Mouse (Mus musculus) erythroblast, adult 5-6 weeks (primary cell): ENCODE measurements around the gene Hnrnpu. TPM values are rescaled to one million over a fixed set of nuclear protein-coding genes. Genes with fewer than 3 reads are reported as not detected.
"Not testable (repeated sequence)": the region's sequence is repeated elsewhere in the genome, so short reads cannot be mapped to it uniquely, and the experiment has no call there.

ENCODE experiments used
- ATAC-seq: replicated peaks from 2 replicates; pipeline ENCODE4 v1.8.0; 2016; ENCODE audit warnings: moderate number of reproducible peaks, mild to moderate bottlenecking, moderate TSS enrichment, inconsistent platforms; ENCODE audit not compliant: poor library complexity, low FRiP score, severe bottlenecking
- total RNA-seq, 2 experiments: library from RNA; stranded (forward) in 1 of 2; stranded (reverse) in 1 of 2; fragments of 150-400 nt in 1 of 2; fragments of 200-764, 138-1000 nt in 1 of 2; gene quantifications; 2 replicates each; pipeline versions ENCODE4 v1.2.3 to v1.2.4; 2015 to 2017; ENCODE audit warnings: low replicate concordance in 2 of 2

The Hnrnpu gene
- total RNA-seq, 2 experiments from 2014 or later, result 125 to 167 TPM

DNA sequence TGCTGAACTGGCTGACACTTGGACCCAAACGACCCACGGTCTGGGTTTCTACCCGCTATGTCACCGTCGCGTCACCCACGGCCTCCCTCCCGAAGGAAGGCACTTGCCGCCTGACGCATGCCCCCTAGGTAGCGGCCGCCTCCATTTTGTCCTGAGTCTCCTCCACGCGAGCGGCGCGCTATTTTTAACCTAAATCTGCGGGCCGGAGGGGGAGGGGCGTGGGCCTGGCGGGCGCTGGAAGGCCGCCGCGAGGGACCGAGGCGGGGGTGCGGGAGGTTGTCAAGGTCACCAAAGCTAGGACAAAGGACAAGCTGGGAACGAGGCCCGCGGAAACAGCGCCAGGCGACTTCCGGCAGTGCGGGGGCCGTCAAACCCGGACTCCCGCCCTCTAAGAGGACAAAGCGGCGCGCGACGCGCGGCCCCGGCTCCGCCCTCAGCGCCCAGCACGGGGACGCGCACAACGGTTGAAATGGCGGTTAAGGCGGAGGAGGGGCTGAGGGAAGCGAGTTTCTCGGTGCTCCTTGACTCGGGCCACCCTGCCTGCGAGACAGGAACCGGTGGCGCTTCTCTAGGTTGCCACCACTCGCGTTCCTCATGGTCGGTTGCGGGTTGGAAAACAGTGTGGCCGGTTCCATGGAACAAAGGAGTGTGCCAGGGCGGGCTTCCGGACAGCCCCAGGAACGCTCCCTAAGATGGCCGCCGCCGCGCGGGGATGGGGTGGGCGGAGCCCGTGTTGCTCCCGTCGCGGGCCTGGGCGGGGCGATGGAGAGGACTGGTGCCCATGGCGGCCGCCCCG, 19.0 kb downstream of the Hnrnpu start, which contains the start of gene Cox20:
Gene Cox20, plus strand, starts transcription at position 742 of the 796 bp plus-strand sequence.
- peak; percentile 85 for ATAC-seq

DNA sequence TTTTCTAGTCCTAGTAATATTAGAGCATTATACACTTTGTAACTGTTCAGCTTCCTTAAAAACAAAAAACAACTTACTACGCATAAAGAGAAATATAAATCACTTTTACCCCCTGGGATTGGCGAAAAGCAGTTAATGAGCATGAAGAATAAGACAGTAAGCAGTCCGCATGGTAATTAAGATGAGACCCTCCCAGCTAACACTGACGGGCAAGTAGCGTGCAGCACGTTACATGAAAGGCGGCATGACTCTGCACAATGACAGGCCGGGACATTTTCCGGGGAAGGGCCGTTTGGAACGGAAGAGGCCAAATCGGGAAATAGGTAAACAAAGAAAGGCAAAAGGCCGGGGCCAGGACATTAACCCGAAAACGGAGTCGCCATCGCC, 19.6 kb downstream of the Hnrnpu start:
- peak; percentile 71 for ATAC-seq

- ATAC-seq, result no peak
Observed at GRCm38 (mm10) chr1:178317275-178318001, 20.2 kb downstream of the Hnrnpu start.

DNA sequence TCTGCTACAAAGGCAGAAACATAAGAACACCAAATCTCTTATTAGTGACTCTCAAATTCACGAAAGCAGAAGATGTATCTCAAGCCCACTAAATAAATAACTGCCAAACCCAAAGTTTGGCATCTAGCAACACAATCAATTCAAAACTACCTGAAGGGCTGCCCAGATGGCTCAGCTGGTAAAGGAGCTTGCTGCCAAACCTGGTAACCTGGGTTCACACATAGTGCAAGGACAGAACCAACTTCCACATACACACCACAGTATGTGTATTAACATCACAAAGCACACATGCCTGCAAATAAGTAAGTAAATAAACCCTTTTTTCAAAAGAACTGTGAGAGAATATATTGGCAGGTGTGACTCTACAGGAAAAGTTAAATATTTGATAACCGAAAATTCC, 23.4 kb downstream of the Hnrnpu start:
- no peak for ATAC-seq

DNA sequence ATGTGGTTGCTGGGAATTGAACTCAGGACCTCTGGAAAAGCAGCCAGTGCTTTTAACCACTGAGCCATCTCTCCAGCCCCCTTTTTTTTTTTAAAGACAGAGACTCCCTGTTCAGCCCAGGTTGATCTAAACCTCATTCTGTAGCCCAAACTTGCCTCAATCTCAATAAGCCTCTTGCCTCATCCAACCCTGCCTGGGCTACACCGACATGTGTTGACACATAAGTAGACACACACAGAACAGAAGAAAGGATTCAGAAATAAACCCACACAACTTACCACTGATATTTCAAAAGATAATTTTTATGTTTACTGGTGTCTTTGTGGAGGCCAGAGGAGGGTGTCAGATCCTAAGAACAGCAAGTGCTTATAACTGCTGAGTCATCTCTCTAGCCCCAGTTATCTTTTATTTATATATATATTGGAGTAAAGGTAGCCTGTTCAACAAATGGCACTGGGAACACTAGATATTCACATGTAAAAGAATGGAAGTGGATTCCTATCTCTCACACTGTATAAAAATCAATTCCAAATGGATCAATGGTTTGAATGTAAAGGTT, 24.5 kb downstream of the Hnrnpu start:
- peak; percentile 76 for ATAC-seq

DNA sequence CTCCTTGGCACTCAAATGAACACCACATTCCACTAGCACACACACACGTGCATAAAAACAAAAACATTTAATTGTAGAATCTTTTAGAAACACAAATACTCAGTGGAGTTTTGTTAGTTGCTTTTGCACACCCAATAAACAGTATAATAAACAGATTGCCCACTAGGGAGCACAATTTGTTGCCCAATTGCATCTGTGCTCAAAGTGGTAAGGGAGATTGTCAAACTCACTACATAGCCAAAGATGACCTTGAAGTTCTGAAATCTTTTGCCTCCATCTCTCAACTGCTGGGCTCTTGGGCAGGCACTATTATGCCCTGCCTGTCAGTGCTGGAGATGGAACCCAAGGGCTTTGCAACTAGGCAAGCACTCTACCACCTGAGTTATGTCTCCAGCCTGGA, 27.5 kb downstream of the Hnrnpu start:
- ATAC-seq, result no peak

GRCm38 (mm10) chr1:178309487-178309886, 28.1 kb downstream of the Hnrnpu start:
- ATAC-seq, result no peak

- ATAC-seq, result peak; percentile 68
Observed at GRCm38 (mm10) chr1:178303425-178303824, 34.2 kb downstream of the Hnrnpu start.

GRCm38 (mm10) chr1:178301261-178301660, 36.3 kb downstream of the Hnrnpu start:
- not testable (repeated sequence) for ATAC-seq

DNA sequence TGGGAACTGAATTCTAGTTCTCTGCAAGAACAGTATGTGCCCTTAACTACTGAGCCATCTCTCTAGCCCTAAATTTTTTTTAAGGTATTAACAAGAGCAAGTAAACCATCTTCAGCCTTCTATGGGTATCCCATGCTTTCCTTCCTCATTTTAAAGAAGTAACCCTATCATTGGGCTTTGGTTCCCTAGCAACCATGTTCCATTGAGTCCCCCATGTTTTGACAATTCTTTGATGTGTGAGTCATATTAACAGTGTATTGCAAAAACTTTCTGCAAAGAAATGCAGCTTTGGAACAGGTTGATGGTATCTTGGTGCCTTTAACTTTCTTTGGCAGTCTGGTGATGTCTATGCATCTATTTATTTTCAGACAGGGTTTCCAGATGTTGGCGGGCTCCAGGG, 43.5 kb downstream of the Hnrnpu start:
- no peak for ATAC-seq

GRCm38 (mm10) chr1:178291716-178292115, 45.9 kb downstream of the Hnrnpu start:
- ATAC-seq, result no peak

DNA sequence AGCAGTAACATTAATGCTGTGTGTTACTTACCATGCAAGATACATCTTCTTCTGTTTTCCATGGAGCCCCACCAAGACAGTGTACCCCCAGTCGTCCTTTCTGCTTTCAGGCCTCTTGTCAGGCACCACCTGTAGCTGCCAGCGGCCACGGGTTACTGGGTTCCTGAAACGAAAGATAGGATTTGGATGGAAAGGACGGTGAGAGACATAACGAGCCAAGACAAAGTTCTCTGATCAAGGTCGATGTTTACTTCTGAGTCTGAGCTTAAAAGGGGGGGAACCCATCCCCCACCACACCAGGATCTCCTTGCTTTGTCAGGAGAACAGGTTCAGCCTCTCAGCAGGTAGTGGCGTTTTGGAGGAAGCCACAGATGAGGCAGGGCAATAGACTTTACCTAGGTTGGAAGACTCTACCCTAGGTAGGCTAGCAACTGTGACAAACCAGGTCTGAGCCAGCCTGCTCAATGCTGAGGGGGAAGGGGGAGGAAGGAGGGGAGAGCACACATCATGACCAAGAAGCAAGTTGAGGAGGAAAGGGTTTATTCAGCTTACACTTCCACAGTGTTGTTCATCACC, 49.9 kb downstream of the Hnrnpu start:
- ATAC-seq, result no peak

DNA sequence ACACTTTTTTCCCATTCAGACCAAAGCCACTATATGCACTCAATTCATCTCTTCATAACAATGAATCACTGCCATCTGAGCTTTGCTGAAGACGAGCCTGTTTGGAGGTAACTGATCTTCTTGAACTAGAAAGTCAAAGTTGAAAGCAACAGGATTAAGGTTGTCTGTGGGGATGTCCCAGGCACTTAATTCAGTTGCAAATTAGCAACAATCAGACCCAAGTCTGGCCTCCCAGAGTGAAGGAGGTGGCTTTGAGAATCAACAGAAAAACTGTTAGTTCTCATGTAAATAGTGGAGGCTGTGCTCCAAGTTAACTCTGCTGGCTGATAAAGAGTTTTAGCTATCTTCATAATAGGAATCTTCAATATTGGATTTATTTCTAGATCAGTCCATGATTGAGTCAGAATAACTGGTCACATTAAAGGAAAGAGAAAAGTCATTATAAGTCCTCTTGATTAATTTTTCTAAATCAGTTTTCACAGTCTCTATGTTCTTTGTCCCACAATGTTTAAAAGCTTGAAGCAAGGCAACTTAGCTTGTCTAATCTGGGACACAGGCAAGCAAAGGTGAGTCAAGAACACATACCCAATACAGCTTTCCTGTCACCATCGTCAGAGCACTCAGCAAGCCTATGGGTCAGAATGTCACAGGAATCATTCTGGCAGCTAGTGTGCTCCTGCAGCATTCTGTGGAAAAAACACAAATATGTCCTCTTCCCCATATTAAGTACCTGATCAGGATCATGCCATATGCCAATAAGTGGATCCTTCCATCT, 53.5 kb downstream of the Hnrnpu start:
- no peak for ATAC-seq

DNA sequence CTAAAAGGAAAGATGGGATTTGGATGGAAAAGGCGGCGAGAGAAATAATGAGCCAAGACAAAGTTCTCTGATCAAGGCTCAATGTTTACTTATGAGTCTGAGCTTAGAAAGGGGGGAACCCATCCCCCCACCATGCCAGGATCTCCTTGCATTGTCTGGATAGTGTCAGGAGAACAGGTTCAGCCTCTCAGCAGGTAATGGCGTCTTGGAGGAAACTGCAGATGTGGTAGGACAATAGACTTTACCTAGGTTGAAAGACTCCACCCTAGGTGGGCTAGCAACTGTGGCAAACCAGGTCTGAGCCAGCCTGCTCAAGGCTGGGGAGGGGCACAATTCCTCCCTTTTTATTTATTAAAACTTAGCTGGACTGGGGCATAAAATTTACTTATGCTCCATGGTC, 54.3 kb downstream of the Hnrnpu start:
- ATAC-seq, result not testable (repeated sequence)

- no peak; the same call in 1 of the 2 replicates for ATAC-seq
Observed at GRCm38 (mm10) chr1:178276054-178276911, 61.3 kb downstream of the Hnrnpu start.

DNA sequence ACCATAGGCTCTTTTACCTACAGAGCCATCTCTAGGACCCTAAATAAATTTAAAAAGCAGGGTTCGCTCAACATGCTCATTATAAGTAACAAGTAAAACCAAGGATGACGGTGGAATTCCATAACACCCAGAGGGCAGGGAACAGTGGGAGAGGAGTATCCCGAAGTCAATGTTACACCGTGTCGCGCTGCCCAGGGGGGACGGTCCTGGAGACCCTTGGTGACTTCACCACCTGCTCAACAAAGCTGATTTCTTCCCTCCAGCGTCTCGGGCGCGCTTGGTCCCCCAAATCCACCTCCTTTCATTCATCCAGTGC, 61.9 kb downstream of the Hnrnpu start:
- ATAC-seq, result no peak

DNA sequence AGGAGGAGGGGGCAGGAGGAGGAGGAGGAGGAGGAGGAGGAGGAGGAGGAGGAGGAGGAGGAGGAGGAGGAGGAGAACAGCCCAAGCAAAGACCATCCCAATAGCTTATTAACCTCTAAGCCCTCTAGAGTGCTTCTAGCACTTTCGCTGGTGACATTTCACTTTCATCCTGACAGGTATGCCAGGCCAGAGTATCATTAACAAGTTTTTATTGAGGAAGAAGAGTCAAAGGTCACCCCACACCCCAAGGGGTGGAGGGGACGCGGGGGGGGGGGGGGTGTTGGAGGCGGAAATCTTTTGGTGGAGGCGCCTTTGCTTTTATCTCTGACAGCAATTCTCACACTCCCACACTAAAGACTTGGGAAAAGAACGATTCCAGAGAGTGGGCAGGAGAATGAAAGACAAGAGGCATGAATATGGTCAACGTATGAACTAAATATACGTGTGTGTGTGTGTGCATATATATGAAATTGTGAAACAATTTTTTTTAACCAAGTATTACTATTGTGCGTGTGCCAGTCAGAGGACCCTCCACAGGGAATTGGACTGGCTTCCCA, 62.3 kb downstream of the Hnrnpu start:
- no peak for ATAC-seq
